Mouse (Mus musculus): ENCODE measurements around the gene Ano10.

The Ano10 gene

DNA sequence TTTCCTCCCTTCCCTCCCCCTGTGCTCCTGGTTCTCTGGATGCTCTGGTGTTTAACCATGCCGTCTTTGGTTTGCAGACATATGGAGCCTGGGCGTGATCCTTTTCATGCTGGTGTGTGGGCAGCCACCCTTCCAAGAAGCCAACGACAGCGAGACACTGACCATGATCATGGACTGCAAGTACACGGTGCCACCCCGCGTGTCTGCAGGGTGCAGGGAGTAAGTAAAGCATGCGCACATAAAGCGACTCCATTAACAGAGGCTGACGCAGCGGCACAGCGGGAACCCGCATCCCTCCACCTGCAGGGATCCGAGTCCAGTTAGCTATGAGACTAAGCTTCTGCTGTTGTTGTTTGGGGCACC, 137.2 kb downstream of the Ano10 start:
- DNase-seq (ENCODE audit: low read depth) = no peak

DNA sequence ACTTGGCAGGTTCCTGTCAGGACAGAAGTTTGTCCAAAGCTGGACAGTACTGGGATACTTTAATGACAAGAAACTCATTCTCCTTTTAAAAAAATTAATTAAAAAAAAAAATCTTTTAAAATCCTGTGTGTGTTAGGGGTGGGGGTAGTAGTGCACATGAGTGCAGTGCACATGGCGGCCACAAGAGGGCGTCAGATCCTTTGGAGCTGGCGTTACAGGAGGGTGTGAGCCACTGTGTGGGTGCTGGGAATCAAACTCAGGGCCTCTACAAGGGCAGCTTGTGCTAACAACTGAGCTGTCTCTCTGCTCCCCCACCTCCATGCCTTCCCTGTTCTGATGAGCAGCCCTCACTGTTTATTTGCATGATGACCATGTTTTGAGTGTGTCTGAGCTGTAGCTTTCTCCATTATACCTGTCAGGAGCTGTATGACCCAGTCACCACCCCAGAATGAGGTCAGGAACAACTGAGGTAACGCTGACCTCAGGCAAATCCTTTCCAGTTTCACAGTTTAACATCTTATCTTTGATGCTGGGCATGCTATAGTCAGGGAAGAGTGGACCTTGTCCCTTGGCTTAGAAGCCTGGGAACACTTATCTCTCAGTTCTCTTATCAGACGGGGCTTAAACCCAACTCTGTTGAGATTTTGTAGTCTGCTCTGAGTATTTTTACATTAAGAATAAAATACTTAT, 137.7 kb downstream of the Ano10 start:
- no peak for DNase-seq (ENCODE audit: low read depth)

DNA sequence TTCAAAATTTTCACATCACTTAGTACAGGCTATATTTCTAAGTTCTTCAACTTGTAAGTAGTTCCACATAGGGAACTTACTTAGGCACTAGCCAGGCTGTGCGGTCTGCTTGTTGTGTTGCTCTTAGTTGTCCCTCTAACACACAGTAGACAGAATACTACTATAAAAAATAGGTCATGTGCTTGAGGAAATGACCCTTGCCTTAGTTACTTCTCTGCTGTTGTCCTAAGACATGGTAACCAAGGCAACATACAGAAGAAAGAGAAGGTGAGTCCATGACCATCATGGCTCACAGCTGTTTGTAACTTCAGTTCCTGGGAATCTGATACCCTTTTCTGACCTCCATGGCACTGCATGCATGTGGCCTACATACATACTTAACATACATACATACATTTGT, 139.0 kb downstream of the Ano10 start:
- no peak for DNase-seq (ENCODE audit: low read depth)

DNA sequence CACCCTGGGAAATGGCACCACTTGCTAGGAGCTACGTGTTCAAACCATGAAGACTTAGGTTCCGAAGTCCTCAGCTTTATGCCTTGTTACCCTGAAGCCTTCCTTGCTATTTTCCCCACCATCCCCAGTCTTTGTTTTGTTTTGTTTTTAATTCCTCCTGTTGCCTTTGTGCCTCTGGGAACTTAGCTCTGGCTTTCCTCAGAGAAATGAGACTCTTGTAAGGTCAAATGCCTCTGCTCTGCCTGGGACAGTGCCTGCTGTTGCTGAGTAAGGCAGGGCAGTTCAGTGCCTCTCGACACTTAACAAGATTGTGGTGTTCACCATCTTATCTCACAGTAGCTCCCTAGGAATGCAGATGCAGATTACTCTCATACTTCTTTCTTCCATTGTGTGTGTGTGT, 140.8 kb downstream of the Ano10 start:
- no peak for DNase-seq (ENCODE audit: low read depth)

DNA sequence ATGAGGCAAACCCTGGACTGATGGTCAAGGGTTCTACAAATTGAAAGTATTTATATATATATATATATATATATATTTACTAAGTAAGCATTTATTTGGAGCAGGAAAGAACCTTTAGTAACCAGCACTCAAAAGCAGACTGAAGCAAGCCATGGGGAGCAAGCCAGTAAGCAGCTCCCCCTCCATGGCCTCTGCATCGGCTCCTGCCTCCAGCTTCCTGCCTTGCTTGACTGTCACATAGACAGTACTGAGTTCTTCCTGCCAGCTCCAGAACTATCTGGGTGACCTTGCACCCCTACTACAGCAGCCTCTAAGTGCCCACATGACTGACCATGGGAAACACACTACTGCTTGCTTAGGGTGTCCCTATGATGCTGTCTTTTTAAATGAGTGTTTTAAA, 141.7 kb downstream of the Ano10 start:
- DNase-seq (ENCODE audit: low read depth) = no peak

DNA sequence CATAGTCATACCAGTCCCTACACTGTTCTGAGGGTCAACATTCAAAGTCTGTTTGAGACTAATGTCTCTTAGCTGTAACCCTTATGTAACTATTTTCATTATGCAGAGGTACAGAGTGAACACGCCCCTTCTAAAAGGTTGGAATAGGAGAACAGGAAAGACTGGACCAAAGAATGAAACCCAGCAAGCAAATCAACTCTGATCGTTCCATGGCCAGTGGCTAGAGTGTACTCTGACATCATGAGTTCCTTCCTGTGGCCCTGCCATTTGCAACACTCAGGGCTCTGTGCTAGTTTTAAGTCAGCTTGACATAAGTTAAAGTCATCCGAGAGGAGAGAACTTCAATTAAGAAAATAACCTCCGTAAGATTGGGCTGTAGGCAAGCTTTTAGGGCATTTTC, 142.2 kb downstream of the Ano10 start:
- DNase-seq (ENCODE audit: low read depth) = no peak

DNA sequence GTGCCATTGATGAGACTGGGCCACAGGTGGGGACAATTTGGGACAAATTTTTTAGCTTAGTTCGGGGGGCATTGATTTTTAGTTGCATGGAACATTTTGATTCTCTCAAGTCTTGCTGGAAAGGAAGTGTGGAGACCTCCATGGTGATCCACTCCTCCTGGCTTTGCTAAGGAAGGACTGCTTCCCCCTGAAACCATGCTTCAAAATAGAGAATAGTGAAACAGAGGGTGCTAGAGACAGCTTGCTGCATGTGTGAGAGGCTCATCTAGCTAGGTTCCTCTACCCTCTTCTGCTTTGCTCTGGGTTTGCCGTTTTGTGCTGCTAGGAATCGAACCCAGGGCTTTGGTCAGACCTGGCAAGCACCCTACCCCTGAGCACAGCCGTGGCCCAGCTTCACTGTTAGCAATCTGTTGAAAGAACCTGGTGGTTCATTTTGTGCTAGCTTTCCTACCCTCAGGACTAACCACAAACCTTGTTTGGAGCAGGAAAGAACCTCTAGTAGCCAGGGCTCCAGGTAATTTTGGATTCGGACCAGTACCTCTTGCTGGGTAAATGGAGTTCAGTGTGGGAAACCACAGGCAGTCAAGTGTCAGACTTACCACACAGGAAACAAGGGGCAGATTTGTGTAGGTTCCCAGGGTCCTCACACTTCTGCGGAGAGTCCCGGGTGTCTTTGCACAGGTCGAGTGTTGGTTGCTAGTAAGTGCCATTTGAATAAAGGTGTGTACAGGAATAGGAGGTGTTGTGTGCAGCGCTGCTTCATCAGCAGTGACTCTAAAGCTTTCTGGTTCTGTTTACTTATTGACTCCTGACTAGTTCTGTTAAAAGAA, 144.0 kb downstream of the Ano10 start:
- DNase-seq (ENCODE audit: low read depth) = no peak

DNA sequence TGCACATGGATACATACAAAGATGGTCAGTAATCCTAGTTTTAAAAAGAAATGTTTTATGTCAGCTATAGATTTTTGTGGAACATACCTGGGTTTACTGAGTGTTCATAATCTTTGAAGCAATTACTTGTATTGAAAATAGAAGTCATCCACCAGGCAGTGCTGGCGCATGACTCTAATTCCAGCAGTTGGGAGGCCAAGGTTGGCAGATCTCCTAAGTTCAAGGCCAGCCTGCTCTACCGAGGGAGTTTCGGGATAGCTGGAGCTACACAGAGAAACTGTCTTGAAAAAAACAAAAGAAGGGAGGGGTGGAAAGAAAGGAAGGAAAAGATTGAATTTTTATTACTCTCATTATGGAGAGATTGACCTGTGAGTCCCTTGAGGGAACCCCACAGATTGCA, 145.9 kb downstream of the Ano10 start:
- no peak for DNase-seq (ENCODE audit: low read depth)

DNA sequence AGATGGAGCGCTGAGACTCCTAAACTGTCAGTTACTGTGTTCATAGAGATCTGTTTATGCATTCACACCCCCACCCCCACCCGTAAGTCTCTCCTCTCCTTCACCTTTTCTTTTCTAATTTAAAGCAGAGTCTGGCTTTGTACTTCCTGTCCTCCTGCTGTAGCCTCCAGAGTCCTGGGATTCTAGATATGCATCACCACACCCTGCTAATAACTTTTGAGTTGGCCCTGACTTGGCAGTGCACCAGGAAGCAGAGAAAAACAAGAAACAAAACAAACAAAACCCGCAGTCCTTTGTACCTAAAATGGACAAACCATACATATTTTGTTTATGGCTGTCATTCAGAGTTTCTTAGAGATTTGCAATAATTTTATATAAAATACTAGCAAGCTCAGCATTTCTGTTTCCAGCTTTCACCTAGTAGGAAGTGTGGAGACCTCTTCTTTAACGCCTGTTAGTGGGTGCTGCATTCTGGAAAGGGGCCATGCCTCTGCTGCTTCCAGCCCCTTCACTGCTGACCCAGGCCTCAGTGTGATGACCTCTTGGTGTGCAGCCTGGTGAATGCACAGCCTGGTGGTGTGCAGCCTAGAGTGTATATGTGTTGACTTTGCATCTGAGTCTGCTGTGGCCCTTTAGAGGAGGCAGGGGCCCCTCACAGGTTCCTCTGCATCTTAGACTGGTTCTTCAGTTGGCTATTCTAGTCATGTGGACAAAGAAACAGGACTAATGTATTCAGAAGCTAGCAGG, 147.9 kb downstream of the Ano10 start:
- DNase-seq (ENCODE audit: low read depth) = no peak

DNA sequence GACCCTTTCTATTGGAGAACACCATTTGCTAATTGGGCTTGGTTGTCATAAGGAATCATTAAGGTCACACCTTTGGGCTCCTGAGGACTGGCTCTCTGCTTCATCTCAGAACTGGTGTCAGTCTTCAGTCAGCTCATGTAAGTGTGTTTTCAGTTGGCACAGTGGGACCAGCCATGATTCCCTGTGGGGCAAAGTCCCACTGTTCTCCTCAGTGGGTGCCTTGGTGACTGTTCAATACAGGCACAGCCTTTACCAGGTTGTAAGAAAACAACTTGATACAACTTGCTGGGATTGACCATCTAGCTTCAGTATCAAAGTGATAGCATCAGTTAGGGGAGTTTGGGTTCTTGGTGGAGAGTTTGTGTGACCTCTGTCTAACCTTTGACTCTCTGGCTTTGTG, 148.5 kb downstream of the Ano10 start:
- DNase-seq (ENCODE audit: low read depth) = no peak

DNA sequence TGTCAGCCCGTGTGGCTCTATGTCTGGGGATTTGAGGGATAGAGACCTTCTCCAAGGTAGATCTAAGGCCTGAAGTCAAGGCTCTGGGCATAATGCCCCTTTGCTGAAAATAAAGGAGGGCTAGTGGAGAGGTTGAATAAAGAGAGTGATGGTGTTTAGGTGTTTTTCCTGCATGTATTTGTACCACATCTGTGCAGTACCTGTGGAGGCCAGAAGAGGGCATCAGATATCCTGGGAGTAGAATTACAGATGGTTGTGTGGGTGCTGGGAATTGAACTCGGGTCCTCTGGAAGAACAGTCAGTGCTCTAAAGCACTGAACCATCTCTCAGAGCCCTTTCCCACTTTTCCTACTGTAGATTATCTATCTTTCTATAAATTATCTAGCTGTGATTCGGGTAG, 149.4 kb downstream of the Ano10 start:
- no peak for DNase-seq (ENCODE audit: low read depth)

DNA sequence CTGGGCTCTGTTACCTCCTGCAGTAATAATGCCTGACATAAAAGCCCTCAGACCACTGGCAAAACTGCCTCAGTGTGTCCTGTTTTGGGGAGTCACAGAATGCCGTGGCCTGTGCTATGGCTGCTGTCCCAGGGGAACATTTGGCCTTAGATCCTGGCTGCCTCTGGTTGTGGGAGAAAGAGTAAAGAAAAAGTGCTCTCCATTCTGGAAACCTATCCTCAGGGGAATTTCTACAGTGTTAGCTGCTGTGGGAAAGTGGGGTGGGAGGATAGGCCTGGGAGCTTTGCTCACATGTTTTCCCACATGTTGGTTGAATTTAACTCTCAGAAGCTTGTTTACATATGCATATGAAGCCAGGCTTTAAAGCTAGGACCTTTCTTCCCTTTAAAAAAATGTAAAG, 151.0 kb downstream of the Ano10 start:
- DNase-seq (ENCODE audit: low read depth) = no peak

DNA sequence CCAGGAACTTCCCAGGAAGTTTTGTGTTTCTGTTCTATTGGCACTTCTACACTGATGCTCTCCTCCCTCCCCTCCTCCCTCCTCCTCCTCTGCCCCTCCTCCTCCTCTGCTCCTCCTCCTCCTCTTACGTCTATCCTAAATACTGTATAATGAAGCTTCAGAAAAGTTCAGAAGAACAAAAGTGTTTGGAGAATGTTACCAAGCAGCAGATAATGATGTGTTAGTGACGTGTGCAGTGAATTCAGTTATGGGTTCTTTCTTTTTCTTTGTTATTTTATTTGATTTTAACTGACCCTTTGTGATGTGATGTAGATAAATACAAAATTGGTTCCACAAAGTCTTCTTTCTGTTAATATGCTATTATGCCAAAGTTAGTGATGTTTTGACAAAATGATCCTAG, 155.0 kb downstream of the Ano10 start:
- DNase-seq (ENCODE audit: low read depth) = no peak

DNA sequence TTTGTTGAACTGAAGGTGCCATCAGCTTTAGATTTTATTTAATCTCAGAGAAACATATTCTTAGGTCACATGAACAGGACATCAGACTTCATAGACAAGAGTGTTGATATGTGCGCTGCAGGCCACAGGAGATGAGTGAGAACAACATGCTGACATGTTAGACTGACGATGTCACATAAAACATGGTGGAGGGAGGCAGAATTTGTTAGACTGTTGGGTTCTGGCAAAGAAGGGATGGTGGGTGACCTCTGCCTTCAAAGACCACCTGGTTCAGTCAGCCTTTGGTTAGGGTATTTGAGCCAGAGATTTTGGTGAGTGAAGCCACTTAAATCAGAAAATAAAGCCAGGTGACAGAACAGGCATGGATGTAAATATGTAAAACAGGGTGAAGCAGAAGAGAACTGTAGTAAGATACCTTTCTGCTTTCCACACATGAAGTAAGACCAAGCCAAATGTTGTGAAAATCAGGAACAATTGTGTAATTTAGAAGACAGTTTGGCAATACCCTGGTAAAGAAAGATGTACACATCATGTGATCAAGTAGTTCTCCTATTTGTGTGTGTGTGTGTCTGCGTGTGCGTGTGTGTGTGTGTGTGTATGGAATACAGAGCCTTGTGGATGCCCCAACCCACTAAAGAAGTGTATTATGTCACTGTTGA, 155.7 kb downstream of the Ano10 start:
- no peak for DNase-seq (ENCODE audit: low read depth)

DNA sequence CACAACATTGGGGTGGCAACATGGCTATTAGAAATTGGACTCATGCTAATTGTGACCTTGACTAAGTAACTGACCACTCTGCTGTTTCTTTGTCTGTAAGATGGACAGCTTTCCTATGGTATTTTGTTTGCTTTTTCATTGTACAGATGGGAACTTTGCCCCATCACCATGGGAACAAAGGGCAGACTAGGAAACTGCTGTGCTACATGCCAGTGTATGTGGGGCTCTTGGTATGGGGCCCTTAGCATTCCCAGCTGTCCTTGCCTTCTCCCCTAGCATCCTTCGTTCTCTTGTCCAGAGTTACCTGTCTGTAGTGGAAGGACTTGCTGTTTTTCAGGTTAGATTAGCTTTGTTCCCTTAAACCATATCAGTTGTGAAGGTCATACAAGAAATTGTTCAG, 156.3 kb downstream of the Ano10 start:
- DNase-seq (ENCODE audit: low read depth) = no peak

DNA sequence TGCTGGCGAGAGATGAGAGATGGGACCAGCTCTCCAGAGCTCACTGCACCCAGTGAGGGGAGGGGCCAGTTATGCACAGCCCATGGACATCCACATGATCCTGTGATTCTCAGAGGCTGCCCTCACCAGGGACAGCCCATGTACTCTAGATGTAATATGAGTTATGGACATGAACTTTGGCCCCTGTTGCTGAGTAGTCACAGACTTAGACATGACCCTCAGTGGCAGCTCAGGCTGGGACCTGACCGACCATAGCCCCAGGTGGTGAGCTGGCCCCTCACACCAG, 158.4 kb downstream of the Ano10 start:
- DNase-seq (ENCODE audit: low read depth) = no peak

DNA sequence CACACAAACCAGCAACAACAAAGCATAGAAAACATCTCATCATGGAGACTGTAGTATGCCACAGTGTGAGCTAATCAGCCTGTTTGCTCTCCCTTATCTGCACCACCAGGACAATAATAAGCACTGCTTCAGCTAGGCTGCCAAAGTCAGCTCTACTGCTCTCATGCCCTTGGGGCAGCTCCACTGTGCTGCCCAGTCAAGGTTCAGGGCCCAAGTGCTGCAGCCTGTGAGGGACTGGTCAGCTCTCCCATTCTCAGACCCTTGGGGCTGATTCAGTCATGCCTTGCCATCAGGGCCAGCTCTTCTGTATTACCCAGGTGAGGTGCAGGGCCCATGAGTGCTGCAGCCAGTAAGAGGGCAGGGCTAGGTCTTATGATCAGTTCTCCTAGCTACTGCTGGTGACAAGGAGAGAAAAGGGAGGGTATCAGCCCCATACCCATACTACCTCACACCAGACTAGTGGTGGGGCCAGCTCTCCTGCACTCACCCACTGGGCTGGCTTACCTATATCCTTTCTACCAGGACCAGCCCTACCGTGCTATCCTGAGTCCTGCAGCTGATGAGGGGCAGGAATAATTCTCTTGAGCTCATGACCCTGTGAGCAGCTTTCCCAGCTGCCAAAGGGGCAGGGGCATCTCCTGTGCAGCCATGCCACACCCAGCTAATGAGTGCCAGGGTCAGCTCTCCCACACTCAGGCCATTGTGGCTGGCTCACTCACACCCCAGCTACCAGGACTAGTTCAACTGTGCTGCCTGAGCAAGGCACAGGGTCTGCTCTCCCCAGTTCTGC, 158.9 kb downstream of the Ano10 start:
- no peak for DNase-seq (ENCODE audit: low read depth)

DNA sequence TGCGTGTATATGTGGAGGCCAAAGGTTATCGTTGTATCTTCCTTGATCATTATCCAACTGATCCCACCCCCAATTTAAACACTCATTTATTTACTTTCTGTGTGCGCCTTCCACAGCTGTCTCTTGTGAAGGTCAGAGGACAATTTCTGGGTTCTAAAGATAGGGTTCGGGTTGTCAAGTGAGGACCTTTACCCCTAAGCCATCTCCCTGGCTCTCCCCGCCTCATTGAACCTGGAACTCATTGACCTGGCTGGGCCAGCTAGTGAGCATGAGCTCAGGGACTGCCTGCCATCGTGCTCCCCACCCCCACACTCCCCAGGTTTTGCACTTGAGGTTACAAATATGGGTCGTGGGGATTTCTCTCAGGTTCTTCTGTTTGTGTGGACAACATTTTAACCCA, 162.1 kb downstream of the Ano10 start:
- no peak for DNase-seq (ENCODE audit: low read depth)

DNA sequence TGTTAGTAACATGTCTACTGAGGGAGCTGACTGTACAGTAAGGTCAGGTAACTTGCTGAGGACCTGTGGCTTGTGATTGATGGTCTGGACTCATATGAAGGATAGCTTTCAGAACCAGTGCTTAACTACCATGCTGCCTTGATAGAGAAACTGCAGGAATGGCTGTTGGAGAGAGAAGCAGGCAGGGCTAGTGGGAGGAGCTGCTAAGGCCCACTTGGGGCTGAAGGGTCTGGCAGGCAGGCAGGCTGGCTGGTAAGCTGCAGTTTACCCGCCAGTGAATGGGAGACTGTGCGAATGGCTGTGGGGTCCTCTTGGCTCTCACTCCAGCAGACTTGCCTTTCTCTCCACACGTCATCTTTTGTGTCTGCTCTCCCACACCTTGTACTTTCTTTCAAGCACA, 163.6 kb downstream of the Ano10 start:
- no peak for DNase-seq (ENCODE audit: low read depth)

DNA sequence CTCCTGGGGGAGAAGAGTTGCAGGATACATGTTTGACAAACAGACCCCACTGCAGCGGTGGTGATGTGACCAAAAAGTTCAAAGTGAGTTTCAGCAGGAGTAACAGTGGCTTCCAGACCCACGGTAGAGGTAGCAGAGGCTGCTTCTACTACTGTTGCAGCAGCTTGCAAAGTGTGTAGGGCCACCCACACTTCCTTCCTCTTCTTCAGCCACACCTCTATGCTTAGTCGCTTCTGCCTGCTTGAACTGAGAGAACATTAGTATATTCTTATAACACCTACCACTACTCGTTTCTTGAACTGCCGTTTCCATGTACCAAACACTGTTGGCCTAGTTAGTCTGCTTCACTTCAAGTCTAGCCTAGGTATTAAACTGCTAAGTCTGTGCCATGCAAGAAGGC, 165.5 kb downstream of the Ano10 start:
- DNase-seq (ENCODE audit: low read depth) = no peak

DNA sequence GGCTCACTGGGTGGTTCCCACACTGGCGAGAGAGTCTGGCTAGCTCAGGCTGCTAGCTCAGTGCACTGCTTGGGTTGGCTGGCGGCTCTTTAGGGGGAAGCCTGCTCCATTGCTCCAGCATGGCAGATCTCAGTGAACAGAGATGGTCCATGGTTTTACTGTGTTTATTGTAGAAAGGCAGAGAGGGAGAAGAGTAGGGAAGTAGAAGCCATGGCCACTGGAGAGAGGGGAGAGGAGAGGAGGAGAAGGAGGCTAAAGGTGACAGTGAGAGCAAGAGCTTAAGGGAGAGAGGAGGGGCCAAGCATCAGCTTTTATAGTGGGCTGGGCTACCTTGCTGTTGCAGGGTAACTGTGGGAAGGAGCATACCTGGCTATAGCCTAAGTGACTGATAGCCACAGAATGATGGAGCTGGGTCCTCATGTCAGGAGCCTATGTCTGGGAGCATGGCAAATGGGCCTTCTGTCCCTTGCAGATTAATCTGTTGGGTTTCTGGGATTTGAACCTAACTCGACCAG, 166.9 kb downstream of the Ano10 start:
- no peak for DNase-seq (ENCODE audit: low read depth)

DNA sequence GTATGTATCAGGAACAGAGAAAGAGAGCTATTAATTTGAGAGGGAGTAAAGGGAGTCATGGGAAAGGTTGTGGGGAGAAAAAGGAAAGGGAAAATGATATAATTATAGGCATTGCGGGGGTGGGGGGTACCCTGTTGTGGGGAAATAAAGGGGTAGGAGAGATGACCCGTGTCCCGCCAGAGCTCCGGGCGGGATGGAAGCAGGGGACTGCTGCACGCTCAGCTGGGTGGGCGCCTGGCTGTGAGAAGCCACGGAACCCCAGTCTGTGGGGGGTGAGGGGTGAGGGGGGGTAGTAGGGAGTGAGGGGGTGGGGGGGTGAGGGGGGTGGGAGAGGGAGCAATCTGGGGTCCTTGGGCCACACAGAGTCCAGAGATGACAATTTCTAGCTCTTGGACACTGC, 167.4 kb downstream of the Ano10 start:
- no peak for DNase-seq (ENCODE audit: low read depth)
